Mouse (Mus musculus) testis, postnatal 10 days (tissue): ENCODE results near the gene Vars.
"Not testable (repeated sequence)": the region's sequence is repeated elsewhere in the genome, so short reads cannot be mapped to it uniquely, and the experiment has no call there.

Experiments used
- DNase-seq: peaks from one replicate; pipeline ENCODE4 v3.0.0; 2021; ENCODE audit warnings: low spot score

The Vars gene

GRCm38 (mm10) chr17:35000717-35001451, at the start of gene Vars:
Gene Vars (plus strand): TSS chr17:35000987.
- peak; percentile 91 for DNase-seq

- DNase-seq, result no peak
Observed at GRCm38 (mm10) chr17:34951636-34952377, 49.0 kb upstream of the Vars start.

GRCm38 (mm10) chr17:34952378-34953040, 48.3 kb upstream of the Vars start:
- DNase-seq, result peak; percentile 90

GRCm38 (mm10) chr17:34953258-34953657, 47.5 kb upstream of the Vars start:
- no peak for DNase-seq

GRCm38 (mm10) chr17:34953904-34954303, 46.9 kb upstream of the Vars start:
- no peak for DNase-seq

GRCm38 (mm10) chr17:34954831-34955230, 46.0 kb upstream of the Vars start:
- no peak for DNase-seq

GRCm38 (mm10) chr17:34955884-34956283, 44.9 kb upstream of the Vars start:
- DNase-seq, result no peak

GRCm38 (mm10) chr17:34956340-34956739, 44.4 kb upstream of the Vars start:
- no peak for DNase-seq

GRCm38 (mm10) chr17:34957291-34957690, 43.5 kb upstream of the Vars start:
- not testable (repeated sequence) for DNase-seq

GRCm38 (mm10) chr17:34957966-34958365, 42.8 kb upstream of the Vars start:
- DNase-seq, result not testable (repeated sequence)

GRCm38 (mm10) chr17:34958734-34959129, 42.1 kb upstream of the Vars start:
- not testable (repeated sequence) for DNase-seq

GRCm38 (mm10) chr17:34959130-34959778, 41.5 kb upstream of the Vars start, which contains the start of gene Hspa1b:
Gene Hspa1b (minus strand): TSS chr17:34959238.
- DNase-seq, result peak; percentile 80

- DNase-seq, result no peak
Observed at GRCm38 (mm10) chr17:34959881-34960515, 40.8 kb upstream of the Vars start.

GRCm38 (mm10) chr17:34960702-34961493, 39.9 kb upstream of the Vars start:
- DNase-seq, result no peak

GRCm38 (mm10) chr17:34962125-34962524, 38.7 kb upstream of the Vars start:
- no peak for DNase-seq

GRCm38 (mm10) chr17:34962841-34963240, 37.9 kb upstream of the Vars start:
- DNase-seq, result no peak

GRCm38 (mm10) chr17:34964640-34965049, 36.1 kb upstream of the Vars start:
- DNase-seq, result no peak

- no peak for DNase-seq
Observed at GRCm38 (mm10) chr17:34965627-34966026, 35.2 kb upstream of the Vars start.

GRCm38 (mm10) chr17:34969822-34970221, 31.0 kb upstream of the Vars start, which contains the start of gene Gm20481:
Gene Gm20481 (plus strand): TSS chr17:34969912.
- DNase-seq, result not testable (repeated sequence)

- not testable (repeated sequence) for DNase-seq
Observed at GRCm38 (mm10) chr17:34970850-34971249, 29.9 kb upstream of the Vars start.

GRCm38 (mm10) chr17:34971694-34972068, 29.1 kb upstream of the Vars start:
- DNase-seq, result not testable (repeated sequence)
